Mouse (Mus musculus) spleen, adult 18-20 months (tissue): ENCODE measurements around the gene Eef1e1.
"Not testable (repeated sequence)": the region's sequence is repeated elsewhere in the genome, so short reads cannot be mapped to it uniquely, and the experiment has no call there.

ENCODE experiments used
- DNase-seq, 2 experiments: peaks; one replicate each; pipeline ENCODE4 v3.0.0; 2022; ENCODE audit warnings: mixed read lengths in 2 of 2

Gene Eef1e1

DNA sequence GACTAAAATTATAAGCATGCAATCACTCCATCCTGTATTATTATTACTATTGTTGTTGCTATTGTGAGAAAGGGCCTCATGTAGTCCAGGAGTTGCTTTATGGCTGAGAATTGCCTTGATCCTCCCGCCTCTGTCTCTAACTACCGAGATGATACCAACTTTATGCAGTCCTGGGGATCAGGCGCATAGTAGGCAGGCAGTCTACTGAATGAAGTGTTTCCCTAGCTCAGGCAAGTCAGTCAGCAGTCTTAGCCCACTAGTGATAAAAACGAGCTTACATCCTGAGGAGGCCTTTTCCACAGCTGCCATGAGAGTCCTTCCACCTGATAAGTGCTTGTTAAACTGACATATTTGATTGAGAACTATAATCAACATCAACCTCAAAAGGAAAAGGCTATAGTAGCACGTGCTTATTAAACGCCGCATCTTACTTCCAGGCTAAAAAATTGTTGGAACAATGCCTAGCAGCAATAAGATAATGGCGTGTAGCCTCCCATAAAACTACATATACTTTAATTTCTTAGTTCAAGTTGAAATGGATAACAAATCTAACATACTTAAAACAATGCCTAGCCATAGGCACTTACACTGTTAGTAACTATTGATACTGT is 34.5 kb downstream of the Eef1e1 start:
- no peak for DNase-seq

DNA sequence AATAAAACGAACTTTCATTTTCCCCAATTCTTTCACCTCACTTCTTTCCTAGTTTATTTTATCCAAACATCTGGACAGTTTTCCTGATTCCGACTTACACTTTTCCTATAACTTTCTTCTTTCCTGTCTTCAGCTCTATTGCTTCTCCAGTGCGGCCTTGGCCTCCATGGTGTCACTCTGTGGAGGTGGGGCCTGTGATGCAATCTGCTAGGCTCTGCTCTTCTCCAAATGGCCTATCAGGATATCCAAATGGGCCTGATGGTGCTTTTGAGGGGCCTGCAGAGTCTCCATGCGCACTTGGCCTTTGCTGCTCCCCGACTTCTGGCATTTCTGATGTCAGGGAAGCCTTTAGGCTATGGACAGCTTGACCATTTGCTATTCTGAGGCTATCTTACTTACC is 35.6 kb downstream of the Eef1e1 start:
- DNase-seq, result no peak

DNA sequence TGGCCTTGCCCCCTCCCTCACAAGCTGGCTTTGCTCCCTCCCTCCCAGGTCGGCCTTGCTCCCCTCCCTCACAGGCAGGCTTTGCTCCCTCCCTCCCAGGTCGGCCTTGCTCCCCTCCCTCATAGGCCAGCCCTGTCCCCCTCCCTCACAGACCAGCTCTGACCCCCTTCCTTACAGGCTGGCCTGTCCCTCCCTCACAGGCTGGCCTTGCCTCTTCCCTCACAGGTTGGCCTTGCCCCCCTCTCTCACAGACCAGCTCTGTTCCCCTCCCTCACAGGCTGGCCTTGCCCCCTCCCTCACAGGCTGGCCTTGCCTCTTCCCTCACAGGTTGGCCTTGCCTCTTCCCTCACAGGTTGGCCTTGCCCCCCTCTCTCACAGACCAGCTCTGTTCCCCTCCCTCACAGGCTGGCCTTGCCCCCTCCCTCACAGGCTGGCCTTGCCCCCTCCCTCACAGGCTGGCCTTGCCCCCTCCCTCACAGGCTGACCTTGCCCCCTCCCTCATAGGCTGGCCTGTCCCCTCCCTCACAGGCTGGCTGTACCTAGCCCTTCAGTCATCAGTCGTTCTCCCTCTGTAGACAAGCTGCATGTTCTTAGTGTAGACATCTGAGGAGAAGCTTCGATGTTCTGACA is 40.7 kb downstream of the Eef1e1 start:
- DNase-seq, result not testable (repeated sequence)

- DNase-seq, result no peak
Measured at GRCm38 (mm10) chr13:38616887-38617286, 42.0 kb downstream of the Eef1e1 start.

GRCm38 (mm10) chr13:38615656-38616055 is 43.2 kb downstream of the Eef1e1 start:
- no peak for DNase-seq

DNA sequence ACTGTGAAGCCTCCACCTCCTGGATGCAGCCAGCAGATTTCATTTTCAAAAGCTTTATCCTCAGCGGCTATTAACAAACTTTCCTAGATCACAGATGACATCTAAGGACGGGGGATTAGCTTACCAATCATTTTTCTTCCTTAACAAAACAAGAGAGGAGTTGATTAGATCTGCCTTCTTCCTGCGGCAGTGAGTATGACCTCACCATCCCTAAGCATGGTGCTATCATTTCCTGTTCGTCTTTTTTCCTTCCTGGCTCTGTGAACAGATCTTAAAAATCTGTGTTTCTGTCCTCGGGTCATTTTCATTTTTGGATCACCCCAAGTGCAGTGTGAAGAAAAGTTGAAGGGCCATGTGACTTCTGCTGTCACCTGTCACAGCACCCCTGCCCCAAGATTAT is 44.6 kb downstream of the Eef1e1 start:
- no peak for DNase-seq

DNA sequence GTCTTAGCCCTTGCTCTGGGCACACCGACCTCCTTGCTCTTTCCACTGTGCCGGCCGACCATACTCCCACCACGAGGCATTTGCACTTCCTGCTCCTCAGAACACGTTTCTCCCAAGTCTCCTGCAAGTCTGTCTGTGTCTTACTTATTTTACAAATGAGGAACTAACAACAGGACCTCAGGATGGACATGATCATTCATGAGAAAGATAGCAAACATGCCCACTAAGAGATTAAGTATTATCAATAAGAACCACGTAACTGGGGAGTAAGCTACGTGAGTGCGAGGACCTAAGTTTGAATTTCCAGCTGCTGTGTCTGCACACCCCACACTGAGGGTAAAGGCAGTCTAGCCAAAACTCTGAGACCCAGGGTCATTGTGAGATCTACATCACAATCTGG is 45.3 kb downstream of the Eef1e1 start:
- no peak for DNase-seq

DNA sequence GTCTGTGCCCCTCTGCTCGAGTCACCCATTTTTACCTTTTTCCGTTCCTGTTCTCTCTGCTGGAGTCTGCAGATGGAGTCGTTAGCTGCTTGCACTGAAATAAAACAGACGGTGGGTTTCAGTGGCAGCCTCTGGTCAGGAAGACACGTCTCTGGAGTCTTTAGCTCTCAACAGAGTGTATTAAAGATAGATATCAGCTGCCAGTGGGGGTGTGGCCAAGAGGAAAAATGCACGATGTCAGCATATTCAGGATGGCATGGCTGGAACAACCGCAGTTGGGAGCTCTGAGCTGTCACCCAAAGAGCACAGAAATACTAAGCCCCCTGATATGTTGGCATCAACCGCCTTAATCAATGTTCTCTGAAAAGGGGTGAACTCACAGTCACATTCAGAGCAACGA is 46.2 kb downstream of the Eef1e1 start:
- no peak for DNase-seq

GRCm38 (mm10) chr13:38612179-38612578 is 46.7 kb downstream of the Eef1e1 start:
- no peak for DNase-seq

DNA sequence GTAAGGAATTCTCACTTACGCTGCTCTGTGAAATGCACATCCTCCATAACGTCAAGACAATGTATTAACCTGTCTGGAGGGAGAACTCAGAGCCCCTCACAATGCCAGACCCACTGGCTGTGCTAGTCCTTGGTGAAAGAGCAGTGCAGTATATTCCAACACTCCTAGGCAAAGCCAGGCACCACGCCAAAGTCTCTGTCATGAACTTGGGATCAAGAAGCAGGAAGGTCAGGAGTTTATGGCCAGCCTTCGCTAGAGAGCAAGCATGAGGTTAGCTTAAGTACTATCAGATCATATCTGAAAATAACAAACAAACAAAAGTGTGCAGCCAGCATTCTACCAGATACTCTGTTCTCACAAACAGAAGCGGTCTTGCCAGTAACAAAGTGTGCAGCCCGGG is 48.5 kb downstream of the Eef1e1 start:
- DNase-seq, result no peak

- DNase-seq, result no peak
Measured at GRCm38 (mm10) chr13:38607130-38607529, 51.7 kb downstream of the Eef1e1 start.

DNA sequence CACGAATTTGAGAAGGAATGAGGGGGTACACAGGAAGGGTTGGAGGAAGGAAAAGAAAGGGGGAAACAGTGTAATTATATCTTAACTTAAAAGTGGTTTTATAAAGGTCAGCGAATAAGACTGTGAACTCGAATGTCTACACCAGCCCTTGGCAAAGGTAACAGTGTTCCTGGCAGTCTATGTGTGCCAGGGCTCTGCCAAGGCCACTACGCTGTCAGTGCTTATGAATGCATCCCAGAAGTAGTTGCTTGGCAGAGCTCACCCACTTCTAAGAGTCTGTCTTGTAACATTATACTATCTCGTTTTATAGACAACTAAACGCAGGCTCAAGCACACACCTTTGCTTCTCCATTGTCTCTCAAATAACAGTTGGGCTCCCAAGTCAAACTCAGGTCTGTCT is 53.5 kb downstream of the Eef1e1 start:
- no peak for DNase-seq

DNA sequence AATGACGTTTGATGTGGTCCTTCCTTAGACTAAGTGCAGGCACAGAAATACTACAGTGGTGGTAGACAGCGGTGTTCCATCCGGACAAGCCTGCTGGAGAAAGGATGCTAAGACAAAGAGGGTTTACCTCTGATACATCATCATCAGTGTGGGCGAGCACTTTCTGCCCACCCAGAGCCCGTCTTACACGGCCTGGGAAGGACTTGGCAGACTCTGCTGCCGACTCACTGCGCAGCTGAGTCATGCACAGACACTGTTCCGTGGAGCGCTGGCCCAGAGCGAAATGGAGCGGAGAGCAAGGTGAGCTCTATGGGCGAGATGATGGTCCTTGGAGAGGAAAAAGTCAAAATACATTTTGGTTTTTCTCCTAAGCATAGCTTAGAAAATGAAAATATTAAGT is 55.9 kb downstream of the Eef1e1 start:
- DNase-seq, result no peak

- DNase-seq, result no peak
Measured at GRCm38 (mm10) chr13:38602243-38602832, 56.5 kb downstream of the Eef1e1 start.

DNA sequence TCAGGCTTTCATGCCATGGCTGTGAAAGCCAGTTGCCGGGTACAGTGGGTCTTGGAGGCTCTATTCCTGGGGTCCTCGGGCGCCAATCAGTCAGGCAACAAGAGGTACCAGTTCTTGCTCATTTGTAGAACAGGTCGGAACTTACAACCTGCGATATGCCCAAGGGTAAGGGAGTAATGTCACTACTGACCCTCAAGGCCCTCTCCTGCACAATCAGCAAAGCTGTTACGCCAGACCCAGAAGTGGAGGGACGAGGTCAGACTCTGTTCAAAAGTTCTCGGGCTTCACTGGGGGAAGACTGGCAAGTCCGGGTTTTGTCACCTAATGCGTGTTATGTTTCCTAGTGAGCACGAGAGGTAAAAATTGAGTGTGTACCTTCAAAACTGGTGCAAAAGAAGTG is 58.0 kb downstream of the Eef1e1 start:
- no peak for DNase-seq

DNA sequence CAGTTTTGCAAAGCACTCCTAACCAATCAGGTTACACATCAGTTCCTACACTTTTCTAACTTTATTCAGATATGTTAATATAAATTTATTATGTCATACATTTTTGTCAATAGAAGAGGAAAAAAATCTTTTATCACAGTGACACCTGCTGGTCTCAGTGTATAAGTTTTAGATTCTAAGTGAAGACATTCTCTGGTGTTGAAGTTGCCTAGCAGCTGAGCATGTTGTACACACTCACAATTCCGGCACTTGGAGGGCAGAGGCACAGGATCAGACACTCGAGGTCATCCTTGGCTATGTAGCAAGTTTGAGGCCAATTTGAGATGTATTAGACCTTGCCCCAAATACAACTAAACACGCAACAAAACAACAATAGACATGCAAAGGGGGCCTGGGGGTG is 61.8 kb downstream of the Eef1e1 start:
- DNase-seq, result no peak

- no peak for DNase-seq
Measured at GRCm38 (mm10) chr13:38596461-38596860, 62.4 kb downstream of the Eef1e1 start.
